Mouse (Mus musculus) liver, adult (tissue): ENCODE results near the gene Reln.

Source experiments
- GATA4 ChIP-seq: IDR thresholded peaks from 2 replicates; pipeline ENCODE4 v1.6.1; 2014; ENCODE audit warnings: mild to moderate bottlenecking, low read length; ENCODE audit not compliant: insufficient replicate concordance

The Reln gene

DNA sequence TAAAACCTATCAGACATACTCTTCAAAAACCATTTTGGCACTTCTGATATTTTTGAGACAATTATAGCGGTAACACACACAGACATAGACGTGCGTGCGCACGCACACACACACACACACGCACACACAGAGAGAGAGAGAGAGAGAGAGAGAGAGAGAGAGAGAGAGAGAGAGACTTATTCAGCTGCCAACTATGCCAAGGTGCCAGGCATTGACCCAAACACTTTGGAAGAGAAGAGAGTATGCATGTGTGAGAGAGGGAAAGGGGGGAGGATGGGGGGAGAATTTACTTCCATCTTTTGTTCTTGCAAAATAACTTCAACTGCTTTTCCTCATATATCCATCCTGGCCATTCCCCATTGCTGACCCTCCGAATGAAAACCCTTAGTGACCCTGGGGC lies 28.0 kb downstream of the Reln start:
- TF ChIP-seq GATA4, result no peak

DNA sequence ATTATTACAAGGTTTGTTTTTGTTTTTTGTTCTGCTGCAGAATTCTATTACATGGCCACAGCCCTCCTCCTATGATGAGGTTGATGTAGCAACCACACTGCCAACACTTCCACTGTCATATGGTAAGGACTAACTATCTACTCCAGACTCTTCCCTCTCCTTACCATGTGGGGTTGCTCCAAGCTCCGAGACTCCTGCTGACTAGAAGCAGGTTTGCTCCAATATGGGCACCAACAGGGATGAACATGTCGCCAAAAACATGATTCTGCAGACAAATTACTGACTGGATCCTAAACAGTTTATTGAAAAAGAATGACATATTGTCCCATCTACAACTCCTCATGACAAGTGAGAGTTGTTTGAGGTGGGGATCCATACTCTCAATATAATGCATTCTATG lies 28.5 kb downstream of the Reln start:
- TF ChIP-seq GATA4, result no peak

DNA sequence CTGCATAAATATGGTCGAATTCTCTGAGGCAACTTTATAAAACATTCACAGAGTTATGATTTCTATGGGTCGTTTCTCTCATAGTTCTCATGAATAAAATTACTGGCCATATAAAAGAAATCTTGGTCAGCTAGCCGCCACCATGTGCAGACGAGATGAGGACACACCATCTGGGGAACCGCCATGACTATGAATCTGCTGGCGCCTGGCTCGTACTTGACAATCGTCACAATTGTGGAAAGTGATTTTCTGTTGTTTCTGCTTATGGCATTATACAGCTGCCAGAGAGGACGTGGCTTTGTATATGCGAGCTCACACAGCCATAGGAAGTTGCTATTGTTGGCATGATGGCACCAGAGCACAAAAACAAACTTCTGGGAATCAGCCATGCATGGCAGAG lies 31.5 kb downstream of the Reln start:
- TF ChIP-seq GATA4, result no peak

DNA sequence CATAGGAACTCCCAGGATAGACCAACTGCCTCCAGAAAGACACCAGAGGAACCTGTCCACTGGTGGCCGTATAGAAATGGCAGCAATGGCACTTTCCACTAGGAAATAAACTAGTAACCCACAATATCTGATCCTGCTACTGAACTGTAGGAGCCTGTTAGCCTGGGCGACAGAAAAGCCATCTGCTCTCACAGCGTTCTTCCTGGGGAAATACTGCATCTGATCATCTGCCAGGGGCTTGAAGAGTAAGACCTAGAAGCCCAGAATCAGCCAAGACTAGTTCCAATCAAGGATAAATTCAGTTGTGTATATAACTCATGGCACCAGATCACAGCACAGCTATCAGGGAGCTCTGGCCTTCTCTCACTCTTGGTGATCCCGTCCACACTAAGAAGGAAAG lies 33.5 kb downstream of the Reln start:
- TF ChIP-seq GATA4, result no peak

DNA sequence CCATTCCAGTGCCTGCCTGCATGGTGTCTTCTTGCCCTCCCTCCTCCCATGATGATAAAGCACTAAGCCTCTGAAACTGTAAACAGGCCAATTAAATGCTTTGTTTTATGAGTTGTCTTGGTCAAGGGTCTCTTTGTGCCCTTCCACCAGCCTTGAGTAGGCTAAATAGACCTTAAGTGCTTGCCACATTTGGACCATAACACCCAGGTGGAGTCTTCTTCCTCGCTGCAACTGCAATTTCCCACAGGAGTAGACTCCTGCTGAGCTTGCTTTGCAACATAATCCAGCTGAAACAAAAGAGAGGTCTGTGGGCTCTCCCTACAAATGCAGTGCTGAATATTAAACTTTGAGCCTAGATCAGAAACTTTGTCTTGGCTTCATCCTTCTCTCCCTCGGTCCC lies 35.5 kb downstream of the Reln start:
- TF ChIP-seq GATA4, result no peak

DNA sequence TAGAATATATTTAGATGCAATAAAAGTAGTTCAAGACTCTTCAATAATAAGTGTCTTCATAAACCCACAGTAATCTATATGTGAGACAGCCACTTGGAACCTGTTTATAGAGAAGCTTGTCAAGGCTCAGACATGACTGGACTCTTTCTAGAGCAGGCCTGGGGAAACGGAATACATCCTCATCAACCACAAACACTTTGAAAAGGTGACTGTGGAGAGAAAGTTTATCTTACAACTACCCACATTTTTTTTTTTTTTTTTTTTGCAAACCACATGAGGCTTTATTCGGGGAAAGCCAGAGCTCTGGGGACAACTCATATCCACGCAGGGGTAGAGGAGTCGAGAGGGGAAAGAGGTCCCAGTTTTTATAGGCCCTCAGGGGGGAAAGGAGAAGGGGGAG lies 36.6 kb downstream of the Reln start:
- no peak for TF ChIP-seq GATA4

DNA sequence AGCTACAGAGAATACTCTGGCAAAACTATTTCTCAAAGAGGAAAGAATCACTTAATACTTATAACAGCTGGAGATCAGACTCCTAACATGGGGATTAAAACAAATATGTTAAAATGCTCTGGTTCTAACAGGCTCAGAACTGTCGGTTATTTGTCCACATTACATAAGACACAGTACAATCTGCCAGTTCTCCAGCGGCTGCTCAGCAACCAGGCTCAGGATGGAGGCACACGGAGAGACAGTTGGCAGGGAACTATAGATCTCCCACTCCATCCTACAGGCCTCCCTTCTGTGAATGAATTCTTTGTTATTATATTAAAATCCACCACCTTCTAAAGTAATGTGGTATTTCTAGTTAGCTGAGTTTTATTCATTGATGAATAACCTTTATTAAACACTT lies 37.4 kb downstream of the Reln start:
- no peak for TF ChIP-seq GATA4

DNA sequence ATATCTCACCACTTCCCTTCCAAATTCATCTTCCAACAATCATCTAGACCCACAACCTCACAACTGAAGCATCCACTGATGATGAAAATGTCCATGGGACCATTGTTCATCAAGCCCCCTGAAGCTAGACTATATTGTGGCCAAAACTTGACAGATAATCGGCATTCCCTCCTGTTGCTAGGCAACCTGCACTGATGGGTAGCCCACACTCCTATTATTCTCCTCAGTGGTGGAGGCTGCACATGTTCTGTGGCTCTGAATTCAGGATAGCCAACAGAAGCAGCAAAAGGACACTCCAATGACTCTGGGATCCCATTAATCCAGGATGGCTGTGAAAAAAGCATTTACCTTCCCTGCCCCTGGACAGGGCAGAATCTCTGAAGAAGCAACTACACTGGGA lies 40.8 kb downstream of the Reln start:
- TF ChIP-seq GATA4, result no peak

DNA sequence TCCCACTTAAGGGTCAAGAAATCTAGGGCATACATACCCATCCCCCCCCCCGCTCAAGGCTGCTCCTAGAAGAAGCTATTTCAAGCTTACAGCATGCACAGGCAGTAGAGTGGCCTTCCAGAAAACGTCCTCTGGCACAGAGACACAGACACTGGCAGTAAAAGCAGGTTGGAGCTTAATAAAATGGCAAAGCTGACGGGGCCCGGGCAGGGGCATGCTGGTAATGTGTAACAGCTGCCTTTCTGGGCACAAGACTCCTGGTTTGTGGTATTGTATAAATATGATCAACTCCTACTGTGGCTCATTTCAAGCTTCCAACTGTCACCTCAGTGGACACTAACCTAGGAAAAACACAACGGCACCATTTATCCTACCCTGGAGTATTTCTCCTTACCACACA lies 42.2 kb downstream of the Reln start:
- no peak for TF ChIP-seq GATA4

DNA sequence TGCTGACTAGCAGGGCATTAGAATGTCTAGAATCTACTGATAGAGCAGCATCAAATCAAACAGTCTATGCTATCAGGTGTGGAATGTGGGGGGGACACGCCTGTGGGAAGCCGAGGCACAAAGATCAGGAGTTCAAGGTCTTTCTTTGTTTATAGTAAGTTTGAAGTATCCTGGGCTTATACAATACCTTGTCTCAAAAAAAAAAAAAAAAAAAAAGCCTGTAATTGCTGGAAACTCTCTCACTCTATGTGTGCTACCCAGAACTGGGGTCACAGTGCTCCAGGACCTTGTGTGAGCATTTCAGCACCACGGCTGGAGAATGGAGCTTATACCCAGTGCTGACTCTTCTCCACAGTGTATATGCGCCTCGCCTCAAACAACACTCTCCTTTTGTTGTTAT lies 43.7 kb downstream of the Reln start:
- no peak for TF ChIP-seq GATA4

DNA sequence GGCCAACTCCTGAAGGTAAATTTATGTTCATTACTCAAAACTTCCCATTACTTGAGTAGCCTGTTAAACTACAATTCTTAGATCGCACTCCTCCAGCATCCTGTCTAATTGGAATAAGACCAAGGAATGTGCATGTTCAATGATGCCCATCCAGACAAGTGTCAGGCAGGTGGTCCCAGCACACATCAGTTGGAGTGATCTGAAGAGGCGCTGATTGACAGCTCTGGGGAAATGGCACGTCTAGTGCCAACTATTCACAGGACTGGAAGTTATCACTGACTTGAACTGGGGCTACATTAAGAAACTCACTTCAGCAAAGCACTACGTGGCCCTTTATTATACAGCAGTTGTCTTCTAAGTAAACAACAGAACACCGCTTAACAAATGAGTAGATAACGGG lies 44.5 kb downstream of the Reln start:
- TF ChIP-seq GATA4, result no peak

DNA sequence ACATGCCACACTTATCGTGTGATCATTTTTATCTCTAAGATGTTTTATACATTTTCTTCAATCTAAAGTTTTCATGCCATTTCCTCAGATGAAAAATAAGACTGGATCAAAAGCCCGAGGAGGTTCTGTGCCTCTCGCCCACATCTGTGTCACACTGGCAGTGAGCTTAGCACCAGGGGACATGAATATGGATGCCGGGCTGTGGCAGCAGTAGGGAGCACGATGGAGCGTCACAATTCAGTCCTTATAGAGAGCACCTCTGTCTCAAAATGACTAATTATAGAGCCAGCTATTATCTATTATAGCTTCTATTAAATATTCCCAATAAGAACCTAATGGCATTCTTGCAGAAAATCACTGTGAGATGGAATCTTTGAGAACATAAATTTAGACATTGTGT lies 49.3 kb downstream of the Reln start:
- TF ChIP-seq GATA4, result no peak

DNA sequence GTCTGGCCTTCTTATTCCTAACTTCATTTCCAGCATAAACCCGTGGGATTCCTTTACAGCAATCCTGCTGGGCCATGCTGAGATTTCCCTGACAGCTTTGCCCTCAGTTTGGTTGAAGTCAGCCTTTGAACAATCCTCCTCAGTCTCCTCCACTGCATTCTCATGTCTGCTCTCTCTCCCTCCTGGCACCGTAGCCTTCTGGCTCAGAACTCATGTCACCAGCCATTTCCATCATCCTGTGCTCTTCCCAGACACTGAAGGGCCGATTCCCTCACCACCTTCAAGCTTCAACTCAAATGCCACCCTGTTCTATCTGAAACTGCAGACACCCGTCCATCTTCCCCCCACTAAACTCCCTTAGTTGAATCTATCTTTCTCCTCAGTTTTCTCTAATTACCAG lies 53.1 kb downstream of the Reln start:
- TF ChIP-seq GATA4, result no peak

DNA sequence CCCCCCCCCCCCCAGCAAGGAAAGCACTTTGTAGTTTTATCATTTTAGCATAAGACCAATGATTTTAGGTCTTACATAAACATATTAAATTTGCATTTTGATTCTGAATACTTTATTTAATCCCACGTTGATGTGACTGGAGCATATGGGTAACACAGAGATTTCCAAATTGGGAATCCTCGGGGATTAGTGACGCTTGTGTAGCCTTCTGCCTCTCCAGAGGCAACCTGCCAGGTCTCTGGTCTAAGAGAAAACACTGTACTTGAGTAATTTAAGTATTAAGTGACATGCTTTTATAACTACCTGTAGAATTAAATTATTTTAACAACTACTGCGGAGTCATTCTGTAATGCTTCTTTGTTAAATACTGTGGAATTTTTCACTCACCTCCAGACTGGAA lies 59.1 kb downstream of the Reln start:
- TF ChIP-seq GATA4, result no peak

DNA sequence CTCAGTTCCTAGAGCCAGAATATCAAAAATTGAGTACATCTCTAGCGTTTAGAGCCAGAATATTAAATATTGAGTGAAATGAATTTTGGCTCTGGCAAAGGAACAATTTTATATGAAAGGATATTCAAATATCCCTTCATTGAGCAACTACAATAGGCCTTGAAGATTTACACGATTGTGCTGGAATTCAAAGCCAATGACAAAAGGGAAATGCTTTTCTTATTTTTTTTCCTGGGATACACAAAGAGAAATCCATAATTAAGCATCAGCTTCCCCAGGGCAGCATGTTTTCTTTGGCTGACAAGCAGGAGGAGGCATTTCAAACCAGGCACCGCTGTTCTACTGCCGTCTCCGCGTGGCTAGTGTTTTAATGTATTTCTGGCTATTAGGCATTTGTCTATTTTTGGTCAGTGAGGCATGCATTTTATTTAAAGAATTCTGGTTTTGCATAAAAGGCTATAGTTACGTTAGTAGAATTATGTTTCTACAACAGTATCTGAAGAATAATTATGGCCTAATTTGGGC lies 62.3 kb downstream of the Reln start:
- TF ChIP-seq GATA4, result no peak

DNA sequence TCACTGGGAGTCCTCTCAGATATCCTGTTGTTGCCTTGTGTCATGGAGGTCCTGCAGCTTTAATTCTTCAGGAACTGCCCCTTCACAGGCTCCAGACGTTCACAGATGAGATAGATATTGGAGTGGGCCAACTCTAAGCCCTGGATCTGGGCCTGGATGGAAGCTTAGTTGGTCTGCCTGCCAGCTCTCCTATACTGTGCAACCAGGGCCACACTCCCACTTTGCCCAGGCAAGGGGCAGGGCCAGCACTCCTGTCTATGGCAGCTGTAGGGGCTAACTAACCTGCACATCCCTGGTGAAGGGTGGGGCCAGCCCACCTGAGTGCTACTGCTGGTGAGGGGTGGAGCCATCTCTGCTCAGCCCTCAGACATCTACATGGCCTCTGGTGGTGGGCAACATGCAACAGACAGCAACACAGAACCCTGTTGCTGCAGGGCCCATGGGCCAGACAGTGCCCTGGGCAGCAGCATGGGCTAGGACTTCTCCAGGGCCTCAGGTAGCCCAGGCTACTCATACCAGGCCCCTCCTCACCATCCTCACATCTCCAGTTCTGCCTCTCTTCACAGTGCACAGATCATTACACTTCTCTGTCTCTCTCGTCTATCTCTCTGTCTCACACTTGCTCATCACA lies 63.9 kb downstream of the Reln start:
- TF ChIP-seq GATA4, result no peak

DNA sequence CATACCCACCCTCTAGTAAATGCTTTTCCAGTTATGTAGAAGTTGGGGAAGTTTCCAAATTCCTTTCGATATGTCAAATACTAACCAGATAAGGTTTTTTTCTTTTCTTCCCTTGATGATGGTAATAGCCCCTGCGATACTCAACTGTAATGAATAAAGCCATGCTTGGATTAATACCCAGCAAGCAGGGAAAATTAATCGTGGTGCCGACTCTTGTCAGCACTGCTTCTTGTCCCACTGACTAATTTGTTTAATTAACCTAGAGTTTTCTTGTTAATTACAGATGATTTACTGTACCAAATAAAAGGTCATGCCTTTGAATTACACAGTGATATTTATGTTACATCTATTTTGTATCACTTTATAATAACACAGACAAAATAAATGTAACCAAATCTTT lies 65.3 kb downstream of the Reln start:
- no peak for TF ChIP-seq GATA4
